Mouse (Mus musculus) embryonic facial prominence, embryonic 14.5 days (tissue): Measurements from ENCODE around the gene Gpc5. TPM values are rescaled to one million over a fixed set of nuclear protein-coding genes. Genes with fewer than 3 reads are reported as not detected.

Experiments used
- ATAC-seq: fragments of 200-750 bp; cut with Nextera tagmentation; 2 replicates; pipeline ENCODE4 v1.8.0; 2017; ENCODE audit warnings: low read depth, moderate number of reproducible peaks, moderate TSS enrichment
- DNase-seq: peaks from one replicate; pipeline ENCODE4 v3.0.0-alpha.2; 2015; ENCODE audit warnings: low spot score
- H3K27ac ChIP-seq: fragments of 300-500 bp; sonication (generic); replicated peaks from 2 replicates; pipeline ENCODE4 v1.5.1; 2014; ENCODE audit warnings: low read depth, mild to moderate bottlenecking, low read length, moderate library complexity
- H3K27me3 ChIP-seq: fragments of 300-500 bp; sonication (generic); replicated peaks from 2 replicates; pipeline ENCODE4 v1.6.1; 2014; ENCODE audit warnings: low read length; ENCODE audit not compliant: control insufficient read depth, insufficient read depth
- H3K36me3 ChIP-seq: fragments of 300-500 bp; sonication (generic); 2 replicates; pipeline ENCODE4 v1.6.1; 2014; ENCODE audit warnings: low read length, mixed read lengths; ENCODE audit not compliant: control insufficient read depth, insufficient read depth
- H3K4me1 ChIP-seq: fragments of 300-500 bp; sonication (generic); 2 replicates; pipeline ENCODE4 v1.6.1; 2014; ENCODE audit warnings: antibody characterized with exemption, low read length; ENCODE audit not compliant: control insufficient read depth, insufficient read depth
- H3K4me2 ChIP-seq: fragments of 300-500 bp; sonication (generic); 2 replicates; pipeline ENCODE4 v1.6.1; 2014; ENCODE audit warnings: low read depth, mild to moderate bottlenecking, low read length, moderate library complexity, mixed read lengths
- H3K4me3 ChIP-seq: fragments of 300-500 bp; sonication (generic); 2 replicates; pipeline ENCODE4 v1.5.1; 2014; ENCODE audit warnings: low read depth, mild to moderate bottlenecking, low read length
- H3K9ac ChIP-seq: fragments of 300-500 bp; sonication (generic); 2 replicates; pipeline ENCODE4 v1.6.1; 2014; ENCODE audit warnings: low read depth, mild to moderate bottlenecking, low read length, moderate library complexity, mixed read lengths
- H3K9me3 ChIP-seq: fragments of 300-500 bp; sonication (generic); 2 replicates; pipeline ENCODE4 v1.6.1; 2016; ENCODE audit warnings: low read length; ENCODE audit not compliant: control insufficient read depth
- WGBS: fragments of 180-500 bp; shearing (Covaris S2); extraction: QIAGEN DNeasy Blood & Tissue Kit; methylation state at CpG from one replicate; pipeline ENCODE4 v1.1.7; 2014; 5-methylcytosine and 5-hydroxymethylcytosine counted together
- polyA plus RNA-seq: library from polyadenylated mRNA; unstranded; fragments of >200 nt; fragmentation: Nextera tagmentation; extraction: Ambion mirVana; gene quantifications from 2 replicates; pipeline ENCODE4 v1.2.1, GENCODE M21; 2014

Gene Gpc5
- polyA plus RNA-seq, 1 experiment from 2014 or later, result 0.31 TPM

- no peaks in the 10 kb centered on the region for H3K36me3 ChIP-seq
- 0 out of 2 replicates have a peak, but pooled peaks cover 7% of the 10 kb centered on the region for H3K9me3 ChIP-seq
- H3K4me3 ChIP-seq, result no peak overlapping the region
- no peak for ATAC-seq
- WGBS, result 84% methylated on average over 7 of the region's 7 CpGs
- no peak overlapping the region for H3K27ac ChIP-seq
- no peak for DNase-seq
- no peaks in the 10 kb centered on the region for H3K4me1 ChIP-seq
- no peak overlapping the region for H3K9ac ChIP-seq
- H3K27me3 ChIP-seq, result no peaks in the 10 kb centered on the region
- H3K4me2 ChIP-seq, result no peak overlapping the region
These were observed 539.3 kb downstream of the Gpc5 start for GRCm38 (mm10) chr14:115631160-115631898.

GRCm38 (mm10) chr14:115633311-115633710 lies 541.3 kb downstream of the Gpc5 start:
- no peak for ATAC-seq
- H3K4me1 ChIP-seq, result no peaks in the 10 kb centered on the region
- no peaks in the 10 kb centered on the region for H3K27me3 ChIP-seq
- no peak overlapping the region for H3K27ac ChIP-seq
- H3K9me3 ChIP-seq, result 0 out of 2 replicates have a peak, but pooled peaks cover 7% of the 10 kb centered on the region
- no peak overlapping the region for H3K4me2 ChIP-seq
- H3K9ac ChIP-seq, result no peak overlapping the region
- H3K36me3 ChIP-seq, result no peaks in the 10 kb centered on the region
- H3K4me3 ChIP-seq, result no peak overlapping the region
- DNase-seq, result no peak
- 72% methylated on average over 1 of the region's 1 CpGs for WGBS

GRCm38 (mm10) chr14:115679875-115680274 lies 587.9 kb downstream of the Gpc5 start:
- Histone ChIP-seq H3K36me3 (no peaks in the 10 kb centered on the region), H3K27ac (no peak overlapping the region), H3K4me3 (no peak overlapping the region), H3K9me3 (no peaks in the 10 kb centered on the region), H3K9ac (no peak overlapping the region), H3K27me3 (no peaks in the 10 kb centered on the region), H3K4me1 (no peaks in the 10 kb centered on the region), H3K4me2 (no peak overlapping the region)
- no peak for DNase-seq
- WGBS, result 75% methylated on average over 2 of the region's 2 CpGs
- no peak for ATAC-seq

- H3K27me3 ChIP-seq, result no peaks in the 10 kb centered on the region
- H3K9ac ChIP-seq, result no peak overlapping the region
- ATAC-seq (no peak), DNase-seq (no peak)
- H3K4me2 ChIP-seq, result no peak overlapping the region
- no peak overlapping the region for H3K27ac ChIP-seq
- no peaks in the 10 kb centered on the region for H3K9me3 ChIP-seq
- WGBS, result 90% methylated on average over 1 of the region's 1 CpGs
- no peaks in the 10 kb centered on the region for H3K36me3 ChIP-seq
- no peaks in the 10 kb centered on the region for H3K4me1 ChIP-seq
- no peak overlapping the region for H3K4me3 ChIP-seq
These were observed 654.0 kb downstream of the Gpc5 start for GRCm38 (mm10) chr14:115746013-115746412.

- no peak for ATAC-seq
- Histone ChIP-seq H3K4me2 (no peak overlapping the region), H3K27me3 (no peaks in the 10 kb centered on the region), H3K9me3 (no peaks in the 10 kb centered on the region), H3K27ac (no peak overlapping the region), H3K4me1 (no peaks in the 10 kb centered on the region), H3K4me3 (no peak overlapping the region), H3K9ac (no peak overlapping the region), H3K36me3 (no peaks in the 10 kb centered on the region)
- DNase-seq, result no peak
- 75% methylated on average over 5 of the region's 5 CpGs for WGBS
These were observed 668.2 kb downstream of the Gpc5 start for GRCm38 (mm10) chr14:115760241-115760640.

GRCm38 (mm10) chr14:115779382-115780177 lies 687.6 kb downstream of the Gpc5 start:
- WGBS, result 71% methylated on average over 7 of the region's 7 CpGs
- Histone ChIP-seq H3K36me3 (no peaks in the 10 kb centered on the region), H3K27ac (no peak overlapping the region), H3K9me3 (no peaks in the 10 kb centered on the region), H3K4me3 (no peak overlapping the region), H3K27me3 (no peaks in the 10 kb centered on the region), H3K9ac (no peak overlapping the region), H3K4me1 (no peaks in the 10 kb centered on the region), H3K4me2 (no peak overlapping the region)
- ATAC-seq, result peak; percentile 67; the same call in 1 of the 2 replicates
- peak; percentile 36 for DNase-seq

- DNase-seq (peak; percentile 70), ATAC-seq (no peak; the same call in 1 of the 2 replicates)
- Histone ChIP-seq H3K36me3 (no peaks in the 10 kb centered on the region), H3K9ac (no peak overlapping the region), H3K4me3 (no peak overlapping the region), H3K9me3 (no peaks in the 10 kb centered on the region), H3K4me2 (no peak overlapping the region), H3K4me1 (no peaks in the 10 kb centered on the region), H3K27ac (no peak overlapping the region), H3K27me3 (no peaks in the 10 kb centered on the region)
- 9% methylated on average over 2 of the region's 2 CpGs for WGBS
These were observed 712.7 kb downstream of the Gpc5 start for GRCm38 (mm10) chr14:115804751-115805150.

- Histone ChIP-seq H3K4me1 (no peaks in the 10 kb centered on the region), H3K4me3 (no peak overlapping the region), H3K9ac (no peak overlapping the region), H3K9me3 (no peaks in the 10 kb centered on the region), H3K36me3 (no peaks in the 10 kb centered on the region), H3K27ac (no peak overlapping the region), H3K27me3 (no peaks in the 10 kb centered on the region), H3K4me2 (no peak overlapping the region)
- ATAC-seq, result no peak
- DNase-seq, result peak; percentile 49
- WGBS, result 10% methylated on average over 1 of the region's 1 CpGs
These were observed 727.0 kb downstream of the Gpc5 start for GRCm38 (mm10) chr14:115819021-115819420.
